ENCODE assay signal across 28 mouse cellular contexts in genomic region chr1:36078250-36078649, GRCm38 (mm10). TPM values are rescaled to one million over a fixed set of nuclear protein-coding genes. Genes with fewer than 3 reads are reported as not detected.
DNase-seq lines count a peak whose midpoint lies in the region; ATAC-seq and TF ChIP-seq lines count a peak whose summit lies in the region.
"Had no signal": no experiment of that assay in that cellular context is flagged by ENCODE, and none has a peak within 500 bp of the region (broad histone marks: within the 10 kb centered on the region; RNA-seq: fewer than 3 reads in every experiment).

No protein-coding gene starts in this region.

- no peak for TF ChIP-seq EP300 in stomach, postnatal 0 days (optimal IDR thresholded peaks at IDR 0.05)

- H3K27ac ChIP-seq in kidney, adult 2 months (ENCODE audit: insufficient read depth, low read depth, low read length), result peak overlapping the region; percentile 88
- no peak overlapping the region; the same call in none of the 2 replicates for H3K27ac ChIP-seq in liver, embryonic 13.5 days
- H3K27ac ChIP-seq in liver, embryonic 12.5 days, result no peak overlapping the region
- H3K27ac ChIP-seq in midbrain, embryonic 13.5 days, result peak overlapping the region; percentile 42; the same call in 1 of the 2 replicates
- no peak overlapping the region for H3K27ac ChIP-seq in midbrain, postnatal 0 days (ENCODE audit: low read depth, low read length)
- peak overlapping the region; percentile 35; the same call in 1 of the 2 replicates for H3K27ac ChIP-seq in stomach, postnatal 0 days (replicated peaks)
- no peak overlapping the region for H3K27ac ChIP-seq in layer of hippocampus, adult 2 months
- H3K27ac ChIP-seq: forebrain, embryonic 15.5 days; hindbrain, embryonic 13.5 days; left cerebral cortex, adult 2 months; limb, embryonic 12.5 days had no signal

- H3K4me2 ChIP-seq in liver, embryonic 13.5 days, result no peak overlapping the region
- H3K4me2 ChIP-seq in liver, embryonic 12.5 days, result no peak overlapping the region
- no peak overlapping the region for H3K4me2 ChIP-seq in midbrain, embryonic 13.5 days (replicated peaks)
- H3K4me2 ChIP-seq in midbrain, postnatal 0 days (ENCODE audit: low read depth, low read length, poor library complexity, severe bottlenecking), result no peak overlapping the region
- no peak overlapping the region for H3K4me2 ChIP-seq in stomach, postnatal 0 days (replicated peaks; ENCODE audit: low read depth)
- H3K4me2 ChIP-seq: forebrain, embryonic 15.5 days; heart, embryonic 11.5 days; hindbrain, embryonic 13.5 days; limb, embryonic 12.5 days; liver, embryonic 15.5 days had no signal

- H3K4me3 ChIP-seq in kidney, adult 2 months (ENCODE audit: insufficient read depth, low read depth, low read length), result no peak overlapping the region
- no peak overlapping the region for H3K4me3 ChIP-seq in liver, embryonic 13.5 days (replicated peaks)
- no peak overlapping the region for H3K4me3 ChIP-seq in liver, embryonic 12.5 days
- H3K4me3 ChIP-seq in midbrain, embryonic 13.5 days (replicated peaks), result no peak overlapping the region
- no peak overlapping the region for H3K4me3 ChIP-seq in midbrain, postnatal 0 days (ENCODE audit: low read depth, low read length)
- no peak overlapping the region for H3K4me3 ChIP-seq in stomach, postnatal 0 days (ENCODE audit: low read depth, low read length)
- no peak overlapping the region for H3K4me3 ChIP-seq in layer of hippocampus, adult 2 months
- H3K4me3 ChIP-seq: forebrain, embryonic 15.5 days; hindbrain, embryonic 13.5 days; left cerebral cortex, adult 2 months; limb, embryonic 12.5 days; liver, embryonic 15.5 days; megakaryocyte, embryonic 14.5 days had no signal

- peaks cover 91% of the 10 kb centered on the region for H3K4me1 ChIP-seq in kidney, adult 2 months (ENCODE audit: control insufficient read depth, insufficient read depth, low read length)
- peaks cover 89% of the 10 kb centered on the region for H3K4me1 ChIP-seq in liver, embryonic 13.5 days (replicated peaks)
- H3K4me1 ChIP-seq in liver, embryonic 12.5 days, result peaks cover 79% of the 10 kb centered on the region
- peaks cover 60% of the 10 kb centered on the region for H3K4me1 ChIP-seq in midbrain, embryonic 13.5 days (replicated peaks)
- H3K4me1 ChIP-seq in midbrain, postnatal 0 days (ENCODE audit: insufficient read depth, low read length), result peaks cover 12% of the 10 kb centered on the region
- H3K4me1 ChIP-seq in stomach, postnatal 0 days (replicated peaks; ENCODE audit: control insufficient read depth, insufficient read depth), result peaks cover 22% of the 10 kb centered on the region

- no peak for DNase-seq in kidney, adult 2 months
- no peak for DNase-seq in kidney, adult 9 months
- no peak for DNase-seq in liver, embryonic 13.5 days
- no peak for DNase-seq in midbrain, postnatal 0 days (ENCODE audit: low spot score)
- DNase-seq in stomach, postnatal 0 days (ENCODE audit: low spot score), result no peak
- no peak for DNase-seq in layer of hippocampus, adult 2 months (ENCODE audit: low spot score in 2 of 2)
- DNase-seq: adrenal gland, postnatal 14 days; cerebellum, adult 11 months; cerebellum, postnatal 36 days; gastrocnemius, postnatal 36 days; heart, adult 18-20 months; heart, postnatal 36 days; kidney, postnatal 10 days; lung, postnatal 4 days; right cerebral cortex, postnatal 25 days; spleen, adult 18-20 months; thymus, adult 2 months; thymus, postnatal 4 days had no signal

- ATAC-seq in liver, embryonic 13.5 days (ENCODE audit: low read depth), result no peak
- ATAC-seq in liver, embryonic 12.5 days, result no peak
- no peak for ATAC-seq in midbrain, embryonic 13.5 days
- no peak for ATAC-seq in midbrain, postnatal 0 days (ENCODE audit: low FRiP score)
- no peak for ATAC-seq in stomach, postnatal 0 days (ENCODE audit: low FRiP score, low TSS enrichment)
- ATAC-seq: CD4-positive, CD25-positive, alpha-beta regulatory T cell, adult 4 months; forebrain, embryonic 15.5 days had no signal

- peak overlapping the region; percentile 26; the same call in 1 of the 2 replicates for H3K9ac ChIP-seq in liver, embryonic 13.5 days
- no peak overlapping the region for H3K9ac ChIP-seq in liver, embryonic 12.5 days
- no peak overlapping the region for H3K9ac ChIP-seq in midbrain, embryonic 13.5 days (replicated peaks)
- H3K9ac ChIP-seq in midbrain, postnatal 0 days (replicated peaks; ENCODE audit: low read length, poor library complexity, severe bottlenecking), result no peak overlapping the region
- H3K9ac ChIP-seq in stomach, postnatal 0 days (ENCODE audit: low read length), result no peak overlapping the region
- H3K9ac ChIP-seq: forebrain, embryonic 15.5 days; hindbrain, embryonic 13.5 days; limb, embryonic 12.5 days; liver, embryonic 15.5 days had no signal

- no peak for TF ChIP-seq CTCF in kidney, adult 2 months (conservative IDR thresholded peaks at IDR 0.05; ENCODE audit: insufficient read depth, insufficient read length, low read depth, low read length)
- no peak for TF ChIP-seq CTCF in midbrain, postnatal 0 days (IDR thresholded peaks at IDR 0.05)
- TF ChIP-seq CTCF in stomach, postnatal 0 days (IDR thresholded peaks at IDR 0.05; ENCODE audit: low read depth), result no peak
- no peak for TF ChIP-seq CTCF in layer of hippocampus, adult 2 months (conservative IDR thresholded peaks at IDR 0.05)

- TF ChIP-seq POLR2A in kidney, adult 2 months (IDR thresholded peaks at IDR 0.05; ENCODE audit: low read depth, low read length), result no peak

- no peaks in the 10 kb centered on the region for H3K36me3 ChIP-seq in kidney, adult 2 months (ENCODE audit: control insufficient read depth, insufficient read depth, low read length)
- peaks cover 100% of the 10 kb centered on the region for H3K36me3 ChIP-seq in liver, embryonic 13.5 days
- H3K36me3 ChIP-seq in liver, embryonic 12.5 days, result peaks cover 99% of the 10 kb centered on the region
- H3K36me3 ChIP-seq in midbrain, embryonic 13.5 days, result peaks cover 40% of the 10 kb centered on the region
- peaks cover 9% of the 10 kb centered on the region; the same call in 1 of the 2 replicates for H3K36me3 ChIP-seq in midbrain, postnatal 0 days (ENCODE audit: insufficient read depth, low read length)
- H3K36me3 ChIP-seq in stomach, postnatal 0 days (ENCODE audit: control insufficient read depth, insufficient read depth, low read length), result peaks cover 2% of the 10 kb centered on the region; the same call in 1 of the 2 replicates
- H3K36me3 ChIP-seq: forebrain, embryonic 15.5 days had no signal

- no peaks in the 10 kb centered on the region for H3K9me3 ChIP-seq in liver, embryonic 13.5 days (replicated peaks)
- H3K9me3 ChIP-seq in liver, embryonic 12.5 days (replicated peaks), result no peaks in the 10 kb centered on the region
- H3K9me3 ChIP-seq in midbrain, embryonic 13.5 days, result no peaks in the 10 kb centered on the region
- H3K9me3 ChIP-seq in midbrain, postnatal 0 days (ENCODE audit: low read length), result no peaks in the 10 kb centered on the region
- no peaks in the 10 kb centered on the region for H3K9me3 ChIP-seq in stomach, postnatal 0 days (ENCODE audit: control insufficient read depth, low read length)
- H3K9me3 ChIP-seq: forebrain, embryonic 15.5 days; hindbrain, embryonic 13.5 days; limb, embryonic 12.5 days; liver, embryonic 15.5 days; megakaryocyte, embryonic 14.5 days had no signal

- H3K27me3 ChIP-seq in kidney, adult 2 months (replicated peaks; ENCODE audit: control insufficient read depth, insufficient read depth, low read length), result no peaks in the 10 kb centered on the region
- no peaks in the 10 kb centered on the region for H3K27me3 ChIP-seq in liver, embryonic 13.5 days
- H3K27me3 ChIP-seq in liver, embryonic 12.5 days (replicated peaks), result no peaks in the 10 kb centered on the region
- no peaks in the 10 kb centered on the region for H3K27me3 ChIP-seq in midbrain, embryonic 13.5 days
- H3K27me3 ChIP-seq in midbrain, postnatal 0 days (ENCODE audit: insufficient read depth, low read length), result no peaks in the 10 kb centered on the region
- no peaks in the 10 kb centered on the region for H3K27me3 ChIP-seq in stomach, postnatal 0 days (ENCODE audit: control insufficient read depth, insufficient read depth, low read length)
- H3K27me3 ChIP-seq: forebrain, embryonic 15.5 days; hindbrain, embryonic 13.5 days; limb, embryonic 12.5 days; liver, embryonic 15.5 days had no signal

- 84% methylated on average over 1 of the region's 1 CpGs for WGBS in kidney, adult 2 months
- 95% methylated on average over 1 of the region's 1 CpGs for WGBS in liver, embryonic 13.5 days (ENCODE audit: insufficient replicate concordance)
- WGBS in liver, embryonic 12.5 days (ENCODE audit: insufficient replicate concordance), result 94% methylated on average over 1 of the region's 1 CpGs
- 93% methylated on average over 1 of the region's 1 CpGs for WGBS in midbrain, embryonic 13.5 days
- WGBS in midbrain, postnatal 0 days, result 86% methylated on average over 1 of the region's 1 CpGs
- 71% methylated on average over 1 of the region's 1 CpGs for WGBS in stomach, postnatal 0 days

RNA-seq across cellular contexts. Expression of gene Hs6st1, which starts 10.1 kb away (rescaled TPM):
- polyA plus RNA-seq in kidney, adult 2 months (2012; rRNA removed), result 123 and 142 TPM in 2 replicates
- polyA plus RNA-seq in liver, embryonic 13.5 days (2015; fragmentation: Nextera tagmentation; extraction: Ambion mirVana), result 4.6 and 6.1 TPM in 2 replicates
- 21.9 and 23.6 TPM in 2 replicates for polyA plus RNA-seq in liver, embryonic 12.5 days (2016; fragmentation: Nextera tagmentation; extraction: Ambion mirVana)
- polyA plus RNA-seq in midbrain, embryonic 13.5 days (2015; fragmentation: Nextera tagmentation; extraction: Ambion mirVana), result 10.4 and 11.0 TPM in 2 replicates
- total RNA-seq in midbrain, postnatal 0 days (2014; rRNA removed), result 89.8 and 104 TPM in 2 replicates
- 17.3 and 17.4 TPM in 2 replicates for polyA plus RNA-seq in midbrain, postnatal 0 days (2015; fragmentation: Nextera tagmentation; extraction: Ambion mirVana)
- polyA plus RNA-seq in stomach, postnatal 0 days (2015; fragmentation: Nextera tagmentation; extraction: Ambion mirVana), result 5.7 and 6.8 TPM in 2 replicates
- 10 to 100 TPM; 37.7 to 38.3 TPM for total RNA-seq in layer of hippocampus, adult 2 months (2021)

Comparison
In these comparisons a context has a peak if more than half of its experiments do, and no peak if none do; other contexts are left out.
1. H3K27ac ChIP-seq: peak in kidney, adult 2 months (single experiment), midbrain, embryonic 13.5 days (single experiment) and stomach, postnatal 0 days (single experiment); none in liver, embryonic 13.5 days (single experiment), liver, embryonic 12.5 days (single experiment), midbrain, postnatal 0 days (single experiment) and layer of hippocampus, adult 2 months (single experiment).